Mouse (Mus musculus) heart, adult 2 months (tissue): Measurements from ENCODE around the gene Tcf12. TPM values are rescaled to one million over a fixed set of nuclear protein-coding genes. Genes with fewer than 3 reads are reported as not detected.

Experiments used
- DNase-seq, 2 experiments: peaks; one replicate each; pipeline ENCODE4 v3.0.0; 2021
- H3K27ac ChIP-seq: fragments of 200-600 bp; 2 replicates; pipeline ENCODE4 v1.8.1; 2022
- H3K27me3 ChIP-seq: fragments of 200-500 bp; 2 replicates; pipeline ENCODE4 v1.6.1; 2012; ENCODE audit warnings: mild to moderate bottlenecking, low read length, inconsistent platforms, mixed read lengths; ENCODE audit not compliant: control insufficient read depth, insufficient read depth
- H3K36me3 ChIP-seq: fragments of 200-500 bp; 2 replicates; pipeline ENCODE4 v1.6.1; 2012; ENCODE audit warnings: low read length, inconsistent platforms; ENCODE audit not compliant: control insufficient read depth, insufficient read depth
- H3K4me1 ChIP-seq: fragments of 200-500 bp; 2 replicates; pipeline ENCODE4 v1.6.1; 2011; ENCODE audit warnings: low read length; ENCODE audit not compliant: control insufficient read depth, insufficient read depth
- H3K4me3 ChIP-seq: fragments of 200-600 bp; 2 replicates; pipeline ENCODE4 v1.8.1; 2022
- H3K79me2 ChIP-seq: fragments of 200-500 bp; replicated peaks from 2 replicates; pipeline ENCODE4 v1.6.1; 2012; ENCODE audit warnings: mild to moderate bottlenecking, inconsistent platforms, low read length, moderate library complexity, mixed read lengths; ENCODE audit not compliant: control insufficient read depth, insufficient read depth
- H3K9ac ChIP-seq: fragments of 200-500 bp; 2 replicates; pipeline ENCODE4 v1.6.1; 2012; ENCODE audit warnings: low read depth, mild to moderate bottlenecking, control low read depth, inconsistent platforms, low read length, mixed read lengths
- CTCF ChIP-seq: fragments of 200-600 bp; IDR thresholded peaks from 2 replicates; pipeline ENCODE4 v1.8.1; 2022; ENCODE audit warnings: antibody characterized with exemption, mild to moderate bottlenecking, moderate library complexity
- EP300 ChIP-seq: fragments of 200-500 bp; IDR thresholded peaks from 2 replicates; pipeline ENCODE4 v1.6.1; 2011; ENCODE audit warnings: low read depth, low read length, control low read depth; ENCODE audit not compliant: insufficient read depth
- POLR2A ChIP-seq: fragments of 200-500 bp; IDR thresholded peaks from 2 replicates; pipeline ENCODE4 v1.6.1; 2011; ENCODE audit warnings: mild to moderate bottlenecking, low read depth, low read length, control low read depth; ENCODE audit not compliant: insufficient read depth
- WGBS: fragments of 180-500 bp; shearing (Covaris S2); methylation state at CpG from one replicate; pipeline ENCODE4 v1.1.7; 2018; 5-methylcytosine and 5-hydroxymethylcytosine counted together
- intact Hi-C: fragments of 180-260 bp; cut with DNase I; formaldehyde crosslinking; loops from one replicate; pipeline ENCODE4 v1.15.1; 2025
- polyA plus RNA-seq: library from polyadenylated mRNA; depleted of rRNA; stranded (reverse); fragments of >200 nt; gene quantifications from 2 replicates; pipeline ENCODE4 v1.2.3, GENCODE M21; 2012
- total RNA-seq, 2 experiments: library from RNA; stranded (reverse); gene quantifications; 2 replicates each; pipeline ENCODE4 v1.2.3; 2021

The Tcf12 gene
- total and polyA plus RNA-seq, 3 experiments = 29.7 to 38.0 (median 33.9) TPM

DNA sequence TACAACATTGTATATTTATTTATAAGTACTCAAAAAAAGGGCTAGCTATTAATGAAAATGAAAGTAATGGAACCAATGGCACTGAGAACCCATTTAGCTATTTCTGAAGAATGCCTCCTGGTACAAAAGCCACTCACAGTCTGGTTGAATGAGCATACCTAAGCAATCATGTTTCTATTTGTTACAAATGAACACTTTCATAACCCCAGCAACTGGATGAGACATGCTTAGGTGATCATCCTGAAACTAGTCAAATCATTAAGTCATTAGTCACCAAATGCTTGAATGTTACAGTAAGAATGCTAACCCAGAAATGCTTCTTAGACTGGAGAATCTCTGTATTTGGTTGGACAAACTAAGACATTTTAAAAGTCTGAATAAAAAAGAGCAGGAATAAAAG lies 35.5 kb downstream of the Tcf12 start:
- DNase-seq = no peak
- Histone ChIP-seq H3K9ac (no peak overlapping the region), H3K4me3 (no peak overlapping the region), H3K27me3 (no peaks in the 10 kb centered on the region), H3K4me1 (peaks cover 3% of the 10 kb centered on the region), H3K27ac (no peak overlapping the region), H3K79me2 (no peaks in the 10 kb centered on the region; the same call in 1 of the 2 replicates), H3K36me3 (peaks cover 3% of the 10 kb centered on the region; the same call in 1 of the 2 replicates)
- TF ChIP-seq POLR2A (no peak), EP300 (no peak), CTCF (no peak)
- intact Hi-C loops = no loop called here

DNA sequence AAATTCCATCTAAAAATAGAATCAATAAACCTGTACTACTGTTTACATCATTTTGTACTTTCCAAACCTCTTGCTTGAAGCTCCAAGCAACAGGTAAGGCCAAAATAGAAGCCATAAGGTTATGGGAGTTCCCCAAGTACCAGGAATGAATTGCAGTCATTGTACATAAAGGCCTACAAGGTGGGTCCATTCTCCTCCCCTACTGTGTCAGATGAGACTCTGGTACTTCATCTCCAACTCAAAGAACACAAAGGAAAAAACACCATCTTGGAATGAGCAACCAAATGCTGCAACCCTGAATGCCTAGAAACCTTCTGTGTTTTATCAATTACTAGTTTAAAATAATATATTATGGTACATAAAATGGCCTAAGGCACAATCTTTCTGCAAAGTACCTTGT lies 45.5 kb downstream of the Tcf12 start:
- no peak overlapping the region for H3K27ac ChIP-seq
- H3K27me3 ChIP-seq = no peaks in the 10 kb centered on the region
- H3K4me3 ChIP-seq = no peak overlapping the region
- H3K36me3 ChIP-seq = no peaks in the 10 kb centered on the region; the same call in 1 of the 2 replicates
- no peak for DNase-seq
- no peak overlapping the region for H3K9ac ChIP-seq
- TF ChIP-seq CTCF (no peak), POLR2A (no peak), EP300 (no peak)
- intact Hi-C loops = no loop called here
- no peaks in the 10 kb centered on the region; the same call in 1 of the 2 replicates for H3K79me2 ChIP-seq
- peaks cover 1% of the 10 kb centered on the region; the same call in 1 of the 2 replicates for H3K4me1 ChIP-seq

DNA sequence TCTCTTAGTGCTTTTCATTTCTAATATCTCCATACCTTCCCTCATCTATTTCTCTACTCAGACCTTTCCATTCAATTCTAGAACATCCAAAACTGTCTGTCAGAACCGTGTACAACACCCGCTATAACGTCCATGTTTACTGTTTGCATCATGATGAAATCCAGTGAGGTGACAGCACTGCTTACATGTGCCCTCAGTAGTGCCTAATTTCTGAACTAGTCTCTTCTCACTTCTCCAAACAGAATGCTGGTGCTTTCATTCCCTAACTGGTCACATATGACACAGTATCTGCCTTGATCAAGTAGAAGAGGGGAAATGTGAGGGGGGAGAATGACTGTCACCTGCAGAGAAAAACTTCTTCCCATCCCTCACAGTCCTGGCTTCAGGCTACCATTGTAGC lies 58.5 kb downstream of the Tcf12 start:
- Histone ChIP-seq H3K4me3 (no peak overlapping the region), H3K27ac (no peak overlapping the region), H3K27me3 (no peaks in the 10 kb centered on the region), H3K9ac (no peak overlapping the region), H3K79me2 (peaks cover 7% of the 10 kb centered on the region; the same call in 1 of the 2 replicates), H3K36me3 (peaks cover 2% of the 10 kb centered on the region; the same call in 1 of the 2 replicates), H3K4me1 (peaks cover 3% of the 10 kb centered on the region; the same call in 1 of the 2 replicates)
- no peak for DNase-seq
- intact Hi-C loops = loop anchor here (5.0 kb wide), 1 partner anchor 39 kb away; no protein-coding TSS in a partner anchor
- TF ChIP-seq CTCF (no peak), POLR2A (no peak), EP300 (no peak)
- WGBS = 88% methylated on average over 3 of the region's 3 CpGs

DNA sequence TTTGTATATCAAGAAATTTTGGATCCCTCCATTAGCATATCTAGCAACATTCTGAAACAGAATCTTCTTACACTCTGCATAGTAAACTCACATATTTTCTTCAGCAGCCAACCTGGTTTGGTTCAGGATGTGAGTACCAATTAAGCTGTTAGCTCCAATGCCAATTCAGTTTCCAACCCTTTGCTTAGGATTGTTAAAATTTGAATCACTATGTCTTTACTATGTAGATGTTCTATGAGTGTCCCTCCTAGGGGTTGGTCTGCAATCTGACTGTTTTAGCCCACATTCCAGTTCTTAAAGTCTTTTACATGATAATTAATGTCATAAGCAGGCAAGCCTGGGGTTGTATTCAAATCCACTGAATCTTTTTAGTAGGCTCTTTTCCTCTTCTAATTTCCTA lies 71.5 kb downstream of the Tcf12 start:
- peaks cover 10% of the 10 kb centered on the region for H3K4me1 ChIP-seq
- peaks cover 7% of the 10 kb centered on the region; the same call in 1 of the 2 replicates for H3K36me3 ChIP-seq
- no peak for DNase-seq
- peaks cover 6% of the 10 kb centered on the region for H3K79me2 ChIP-seq
- H3K27me3 ChIP-seq = no peaks in the 10 kb centered on the region
- no peak for TF ChIP-seq POLR2A
- TF ChIP-seq CTCF = no peak
- TF ChIP-seq EP300 = no peak
- H3K4me3 ChIP-seq = no peak overlapping the region
- intact Hi-C loops = no loop called here
- H3K9ac ChIP-seq = no peak overlapping the region
- no peak overlapping the region for H3K27ac ChIP-seq

DNA sequence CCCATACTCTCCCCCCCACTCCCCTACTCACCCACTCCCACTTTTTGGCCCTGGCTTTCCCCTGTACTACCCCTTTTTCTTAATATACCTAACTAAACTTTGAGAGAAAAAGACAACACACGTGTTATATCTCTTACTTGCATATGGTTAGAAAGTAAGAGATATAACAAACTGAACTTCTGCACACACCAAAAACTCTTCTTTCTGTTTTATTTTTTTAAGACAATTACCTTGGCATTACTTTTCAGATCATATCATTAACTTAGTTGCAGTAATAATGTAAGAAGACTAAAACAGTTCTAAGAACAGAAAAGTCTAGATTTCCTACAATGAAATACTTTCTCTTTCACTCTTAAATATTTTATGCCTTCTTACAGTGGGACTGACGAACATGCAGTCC lies 72.3 kb downstream of the Tcf12 start:
- Histone ChIP-seq H3K4me1 (peaks cover 12% of the 10 kb centered on the region), H3K27me3 (no peaks in the 10 kb centered on the region), H3K9ac (no peak overlapping the region), H3K79me2 (peaks cover 6% of the 10 kb centered on the region), H3K4me3 (no peak overlapping the region), H3K27ac (no peak overlapping the region), H3K36me3 (peaks cover 7% of the 10 kb centered on the region; the same call in 1 of the 2 replicates)
- WGBS = 77% methylated on average over 2 of the region's 2 CpGs
- DNase-seq = no peak
- intact Hi-C loops = no loop called here
- TF ChIP-seq POLR2A = no peak
- no peak for TF ChIP-seq EP300
- no peak for TF ChIP-seq CTCF

DNA sequence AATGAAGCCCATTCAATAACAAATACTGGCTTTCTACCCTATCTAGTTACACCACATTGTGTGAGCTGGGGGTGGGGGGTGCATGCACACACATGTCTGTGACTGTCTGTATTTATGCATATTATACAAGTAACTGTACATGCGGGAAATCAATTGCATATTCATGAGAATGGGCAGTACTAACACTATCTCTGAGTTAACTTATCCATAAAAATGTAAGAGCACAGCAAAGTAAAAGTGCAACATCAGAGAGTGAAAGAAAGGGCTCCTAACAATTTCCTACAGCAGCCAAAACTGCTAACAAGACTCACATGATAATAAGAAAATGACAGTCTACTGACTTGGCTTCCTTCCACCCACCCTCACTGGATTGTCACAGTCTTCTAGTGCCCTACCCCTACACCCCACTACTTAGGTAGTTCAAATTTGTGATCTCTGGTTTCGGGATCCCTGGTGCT lies 74.6 kb downstream of the Tcf12 start:
- H3K9ac ChIP-seq = no peak overlapping the region
- no peaks in the 10 kb centered on the region for H3K27me3 ChIP-seq
- H3K4me3 ChIP-seq = no peak overlapping the region
- peaks cover 12% of the 10 kb centered on the region for H3K4me1 ChIP-seq
- intact Hi-C loops = no loop called here
- WGBS = 74% methylated on average over 2 of the region's 2 CpGs
- peaks cover 8% of the 10 kb centered on the region for H3K36me3 ChIP-seq
- TF ChIP-seq POLR2A = no peak
- no peak for TF ChIP-seq EP300
- TF ChIP-seq CTCF = no peak
- H3K79me2 ChIP-seq = peaks cover 6% of the 10 kb centered on the region
- no peak for DNase-seq
- H3K27ac ChIP-seq = no peak overlapping the region
